Mouse (Mus musculus) lung, adult 2 months (tissue): Measurements from ENCODE around the gene Iyd. TPM values are rescaled to one million over a fixed set of nuclear protein-coding genes. Genes with fewer than 3 reads are reported as not detected.

Experiments
- DNase-seq: peaks from one replicate; pipeline ENCODE4 v3.0.0; 2022
- H3K4me1 ChIP-seq: fragments of 200-500 bp; 2 replicates; pipeline ENCODE4 v1.6.1; 2011; ENCODE audit warnings: low read length; ENCODE audit not compliant: control insufficient read depth, insufficient read depth
- H3K4me3 ChIP-seq: fragments of 200-500 bp; replicated peaks from 2 replicates; pipeline ENCODE3; 2011; ENCODE audit warnings: low read depth, mild to moderate bottlenecking, control low read depth, low read length; ENCODE audit errors: extremely low read depth
- CTCF ChIP-seq: fragments of 200-500 bp; IDR thresholded peaks from 2 replicates; pipeline ENCODE4 v1.5.1; 2011; ENCODE audit warnings: mild to moderate bottlenecking, low read length, control low read depth; ENCODE audit not compliant: insufficient read depth
- POLR2A ChIP-seq: fragments of 200-500 bp; IDR thresholded peaks from 2 replicates; pipeline ENCODE4 v1.6.1; 2011; ENCODE audit warnings: low read depth, mild to moderate bottlenecking, control low read depth, low read length, borderline replicate concordance; ENCODE audit errors: extremely low read depth
- WGBS: fragments of 180-500 bp; shearing (Covaris S2); methylation state at CpG from one replicate; pipeline ENCODE4 v1.1.7; 2018; 5-methylcytosine and 5-hydroxymethylcytosine counted together
- polyA plus RNA-seq: library from polyadenylated mRNA; depleted of rRNA; stranded (reverse); fragments of >200 nt; gene quantifications from 2 replicates; pipeline ENCODE4 v1.2.3, GENCODE M21; 2012; rRNA removed

Gene Iyd
- polyA plus RNA-seq, 1 experiment, result 2.8 TPM

GRCm38 (mm10) chr10:3573905-3574500, 34.0 kb downstream of the Iyd start:
- 60% methylated on average over 4 of the region's 4 CpGs for WGBS
- TF ChIP-seq POLR2A, result no peak
- peak; percentile 52 for TF ChIP-seq CTCF

GRCm38 (mm10) chr10:3590632-3591031, 50.6 kb downstream of the Iyd start:
- Histone ChIP-seq H3K4me3 (no peak overlapping the region), H3K4me1 (no peaks in the 10 kb centered on the region)
- DNase-seq, result no peak
- WGBS, result 67% methylated on average over 3 of the region's 3 CpGs
- TF ChIP-seq POLR2A (no peak), CTCF (no peak)

More at GRCm38 (mm10) chr10:3573905-3574500, 34.0 kb downstream of the Iyd start:
- H3K4me3 ChIP-seq, result no peak overlapping the region
- peaks cover 2% of the 10 kb centered on the region for H3K4me1 ChIP-seq
- DNase-seq, result peak; percentile 16

DNA sequence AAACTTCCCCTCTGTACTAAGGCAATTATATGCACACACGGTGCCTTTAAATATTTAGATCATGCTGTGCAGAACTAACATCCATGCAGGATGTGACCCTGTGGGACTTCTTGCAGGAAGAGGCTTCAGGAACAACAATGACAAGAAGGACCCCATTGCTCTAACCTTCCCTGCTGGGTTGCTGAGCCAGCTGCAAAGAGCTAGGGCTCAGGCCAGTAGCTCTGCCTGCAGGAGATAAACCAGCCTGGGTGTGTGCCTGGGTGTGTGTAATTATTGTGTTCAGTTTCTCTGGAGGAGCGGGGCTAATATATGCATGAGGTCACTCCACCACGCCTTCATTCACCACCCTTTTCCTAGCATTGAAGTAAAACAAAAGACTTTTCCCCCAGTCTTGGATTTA, 51.8 kb downstream of the Iyd start:
- 52% methylated on average over 3 of the region's 3 CpGs for WGBS
- DNase-seq, result no peak
- Histone ChIP-seq H3K4me3 (no peak overlapping the region), H3K4me1 (no peaks in the 10 kb centered on the region)
- no peak for TF ChIP-seq POLR2A
- TF ChIP-seq CTCF, result no peak

GRCm38 (mm10) chr10:3596697-3597096, 56.7 kb downstream of the Iyd start:
- 51% methylated on average over 2 of the region's 2 CpGs for WGBS
- no peak for TF ChIP-seq CTCF
- TF ChIP-seq POLR2A, result no peak
- no peak for DNase-seq
- Histone ChIP-seq H3K4me1 (no peaks in the 10 kb centered on the region), H3K4me3 (no peak overlapping the region)

- DNase-seq, result no peak
- 80% methylated on average over 3 of the region's 3 CpGs for WGBS
- H3K4me1 ChIP-seq, result no peaks in the 10 kb centered on the region
- no peak for TF ChIP-seq CTCF
- no peak for TF ChIP-seq POLR2A
- no peak overlapping the region for H3K4me3 ChIP-seq
Measured at GRCm38 (mm10) chr10:3597760-3598159, 57.7 kb downstream of the Iyd start.

Other genes with a start within 250 kb of the Iyd start
- gene Ppp1r14c, start 174.2 kb upstream of the Iyd start, polyA plus RNA-seq, result 25.2 and 36.1 TPM in 2 replicates
- 6.5 and 8.6 TPM in 2 replicates for gene Plekhg1, start 200.1 kb downstream of the Iyd start, polyA plus RNA-seq